Mouse (Mus musculus): ENCODE data around the gene Ddx42.

DNA sequence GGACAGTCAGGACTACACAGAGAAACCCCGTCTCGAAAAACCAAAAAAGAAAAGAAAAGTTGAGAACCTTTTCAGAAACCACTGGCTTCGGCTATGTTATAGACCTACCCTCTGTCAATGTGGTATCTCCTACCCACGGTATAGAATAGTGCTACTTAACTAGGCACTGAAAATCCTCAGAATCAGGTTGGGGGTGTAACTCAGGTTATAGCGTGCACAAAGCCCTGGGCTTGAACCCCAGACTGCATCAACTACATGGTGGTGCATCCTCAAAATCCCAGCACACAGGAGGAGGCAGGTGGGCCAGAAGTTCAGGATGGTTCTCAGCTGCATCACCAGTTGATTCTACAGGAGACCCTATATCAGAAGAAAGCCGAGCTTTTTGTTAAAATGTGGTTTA is 57.1 kb downstream of the Ddx42 start:
- TF ChIP-seq POLR2A (IDR thresholded peaks at IDR 0.05; ENCODE audit: borderline replicate concordance, insufficient read depth, low read length), result no peak
- no peak for TF ChIP-seq CTCF (IDR thresholded peaks at IDR 0.05; ENCODE audit: borderline replicate concordance, insufficient read depth, low read depth, low read length)

Measured in cerebellum, adult 2 months (tissue).